Mouse (Mus musculus) heart, adult 2 months (tissue): ENCODE results near the gene Bace1.

Source experiments
- CTCF ChIP-seq: fragments of 200-600 bp; IDR thresholded peaks from 2 replicates; pipeline ENCODE4 v1.8.1; 2022; ENCODE audit warnings: antibody characterized with exemption, mild to moderate bottlenecking, moderate library complexity
- EP300 ChIP-seq: fragments of 200-500 bp; IDR thresholded peaks from 2 replicates; pipeline ENCODE4 v1.6.1; 2011; ENCODE audit warnings: low read depth, low read length, control low read depth; ENCODE audit not compliant: insufficient read depth
- POLR2A ChIP-seq: fragments of 200-500 bp; IDR thresholded peaks from 2 replicates; pipeline ENCODE4 v1.6.1; 2011; ENCODE audit warnings: mild to moderate bottlenecking, low read depth, low read length, control low read depth; ENCODE audit not compliant: insufficient read depth

DNA sequence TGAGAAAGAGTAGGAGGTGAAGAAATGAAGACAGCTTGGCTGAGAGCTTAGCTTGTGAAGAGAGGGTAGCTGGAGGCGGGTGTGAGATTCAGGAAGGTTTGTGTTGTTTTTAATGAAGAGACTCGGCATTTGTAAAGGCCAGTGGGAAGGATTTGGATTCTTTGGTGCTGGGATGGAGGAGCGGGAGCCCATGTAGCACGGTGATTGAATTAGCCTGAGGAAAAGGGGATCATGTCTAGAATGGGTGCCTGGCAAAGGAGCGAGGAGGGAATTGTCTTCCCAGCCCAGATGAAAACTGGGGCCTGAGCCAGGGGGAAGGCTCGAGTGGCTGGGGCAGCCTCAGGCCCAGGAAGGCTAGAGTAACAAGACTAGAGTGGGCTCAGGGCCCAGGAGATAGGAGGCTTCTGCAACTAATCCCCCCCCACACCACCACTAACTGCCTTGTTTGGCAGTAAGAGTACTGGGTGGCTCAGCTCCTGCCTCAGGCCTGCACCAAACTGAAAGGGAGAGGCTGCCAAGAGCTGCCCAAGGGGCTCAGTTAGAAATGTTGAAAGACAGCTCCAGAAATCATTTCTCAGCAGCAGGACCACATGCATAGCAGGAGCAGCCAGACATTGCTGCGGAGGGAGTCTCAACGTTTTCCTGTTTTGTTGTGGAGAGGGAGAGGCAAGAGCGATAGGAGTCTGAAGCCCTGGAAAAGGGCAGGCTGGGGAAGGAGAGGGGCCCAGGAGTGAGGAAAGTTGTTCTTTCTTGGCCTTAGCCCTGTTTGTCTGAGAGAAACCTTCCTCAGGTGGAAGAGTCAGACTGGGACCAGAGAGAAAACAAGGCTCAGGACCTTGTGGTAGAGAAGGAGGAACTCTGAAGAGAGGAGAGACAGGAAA lies 11.4 kb downstream of the Bace1 start:
- TF ChIP-seq EP300 = no peak
- TF ChIP-seq CTCF = no peak
- no peak for TF ChIP-seq POLR2A
